Mouse (Mus musculus): ENCODE measurements around the gene Pdzd4. TPM values are rescaled to one million over a fixed set of nuclear protein-coding genes. Genes with fewer than 3 reads are reported as not detected.

The Pdzd4 gene
- polyA plus RNA-seq, 1 experiment: not detected

GRCm38 (mm10) chrX:73836691-73837090 is 11.9 kb upstream of the Pdzd4 start:
- Histone ChIP-seq H3K27ac (ENCODE audit: insufficient read depth, low read depth, low read length) (no peak overlapping the region), H3K4me1 (ENCODE audit: control insufficient read depth, insufficient read depth, low read length) (no peaks in the 10 kb centered on the region)
- TF ChIP-seq POLR2A (IDR thresholded peaks at IDR 0.05; ENCODE audit: borderline replicate concordance, low read depth, low read length): no peak
- no peak for TF ChIP-seq CTCF (IDR thresholded peaks at IDR 0.05; ENCODE audit: low read depth, low read length)

DNA sequence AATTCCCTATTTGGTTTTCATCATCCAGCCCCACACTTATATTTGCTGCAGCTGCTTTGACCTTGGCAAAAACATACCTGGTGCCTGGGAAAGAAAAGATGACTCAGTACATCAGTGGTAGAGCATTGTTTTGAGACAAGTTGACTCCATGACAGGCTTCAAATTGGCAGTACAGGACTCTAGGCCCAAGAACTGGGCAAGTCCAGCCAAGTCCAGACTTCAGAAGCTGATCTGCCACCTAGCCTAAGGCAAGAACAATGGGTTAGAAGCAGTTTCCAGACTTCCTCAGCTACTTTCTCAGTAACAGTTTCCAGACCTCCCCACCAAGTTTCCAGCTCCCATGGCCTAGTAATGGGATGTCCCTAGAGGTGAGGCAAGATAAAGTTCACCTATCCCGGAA is 11.0 kb upstream of the Pdzd4 start:
- Histone ChIP-seq H3K27ac (ENCODE audit: insufficient read depth, low read depth, low read length) (no peak overlapping the region), H3K4me3 (ENCODE audit: insufficient read depth, low read length) (no peak overlapping the region), H3K4me1 (ENCODE audit: control insufficient read depth, insufficient read depth, low read length) (no peaks in the 10 kb centered on the region)
- no peak for TF ChIP-seq POLR2A (IDR thresholded peaks at IDR 0.05; ENCODE audit: borderline replicate concordance, low read depth, low read length)
- TF ChIP-seq CTCF (IDR thresholded peaks at IDR 0.05; ENCODE audit: low read depth, low read length): no peak

More at GRCm38 (mm10) chrX:73836691-73837090, 11.9 kb upstream of the Pdzd4 start:
- H3K4me3 ChIP-seq (ENCODE audit: insufficient read depth, low read length): no peak overlapping the region

DNA sequence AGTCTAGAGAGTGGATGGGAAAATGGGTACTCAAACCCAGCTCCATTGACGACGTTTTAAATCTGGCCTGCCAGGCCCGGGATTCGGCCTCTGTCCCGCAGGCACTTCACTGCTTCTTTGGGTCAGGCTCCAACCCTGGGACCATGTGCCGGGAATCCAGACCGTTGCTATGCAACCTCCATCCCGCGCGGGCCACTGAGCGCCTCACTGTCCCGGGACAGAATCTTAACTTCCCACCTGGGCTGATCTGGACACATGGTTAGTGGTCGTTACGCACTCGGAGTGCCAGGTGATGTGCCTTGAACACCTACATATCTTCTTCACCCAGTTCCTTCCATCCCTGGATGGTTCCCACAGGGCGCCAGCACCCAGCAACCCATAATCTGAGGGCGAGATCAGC is 1.0 kb downstream of the Pdzd4 start:
- Histone ChIP-seq H3K27ac (ENCODE audit: insufficient read depth, low read depth, low read length) (no peak overlapping the region), H3K4me3 (ENCODE audit: insufficient read depth, low read length) (no peak overlapping the region), H3K4me1 (ENCODE audit: control insufficient read depth, insufficient read depth, low read length) (no peaks in the 10 kb centered on the region)
- TF ChIP-seq POLR2A (IDR thresholded peaks at IDR 0.05; ENCODE audit: borderline replicate concordance, low read depth, low read length) (no peak), CTCF (IDR thresholded peaks at IDR 0.05; ENCODE audit: low read depth, low read length) (no peak)

- Histone ChIP-seq H3K27ac (ENCODE audit: insufficient read depth, low read depth, low read length) (no peak overlapping the region), H3K4me1 (ENCODE audit: control insufficient read depth, insufficient read depth, low read length) (no peaks in the 10 kb centered on the region), H3K4me3 (ENCODE audit: insufficient read depth, low read length) (no peak overlapping the region)
- TF ChIP-seq POLR2A (IDR thresholded peaks at IDR 0.05; ENCODE audit: borderline replicate concordance, low read depth, low read length) (no peak), CTCF (IDR thresholded peaks at IDR 0.05; ENCODE audit: low read depth, low read length) (no peak)
Measured at GRCm38 (mm10) chrX:73816596-73817314, 8.0 kb downstream of the Pdzd4 start.

DNA sequence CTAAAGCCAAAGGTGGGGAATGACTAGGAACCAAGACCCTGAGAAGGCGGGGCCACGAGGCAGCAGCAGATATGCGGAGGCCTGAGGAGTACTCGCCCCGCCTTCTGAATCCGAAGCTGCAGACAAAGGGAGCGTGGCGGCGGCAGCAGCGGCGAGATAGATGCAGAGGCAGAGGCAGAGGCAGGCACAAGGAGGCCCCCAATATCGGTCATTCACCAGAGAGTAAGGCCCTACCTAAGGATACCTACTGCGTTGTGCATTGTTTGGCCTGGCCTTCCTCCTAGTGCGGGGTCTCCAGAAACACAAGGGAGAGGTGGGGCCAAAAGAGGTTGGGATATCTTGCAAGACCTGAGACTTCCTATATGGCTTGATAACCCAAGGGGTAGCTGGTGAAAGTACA is 9.7 kb downstream of the Pdzd4 start:
- Histone ChIP-seq H3K4me3 (ENCODE audit: insufficient read depth, low read length) (no peak overlapping the region), H3K27ac (ENCODE audit: insufficient read depth, low read depth, low read length) (no peak overlapping the region), H3K4me1 (ENCODE audit: control insufficient read depth, insufficient read depth, low read length) (no peaks in the 10 kb centered on the region)
- TF ChIP-seq CTCF (IDR thresholded peaks at IDR 0.05; ENCODE audit: low read depth, low read length) (no peak), POLR2A (IDR thresholded peaks at IDR 0.05; ENCODE audit: borderline replicate concordance, low read depth, low read length) (no peak)

DNA sequence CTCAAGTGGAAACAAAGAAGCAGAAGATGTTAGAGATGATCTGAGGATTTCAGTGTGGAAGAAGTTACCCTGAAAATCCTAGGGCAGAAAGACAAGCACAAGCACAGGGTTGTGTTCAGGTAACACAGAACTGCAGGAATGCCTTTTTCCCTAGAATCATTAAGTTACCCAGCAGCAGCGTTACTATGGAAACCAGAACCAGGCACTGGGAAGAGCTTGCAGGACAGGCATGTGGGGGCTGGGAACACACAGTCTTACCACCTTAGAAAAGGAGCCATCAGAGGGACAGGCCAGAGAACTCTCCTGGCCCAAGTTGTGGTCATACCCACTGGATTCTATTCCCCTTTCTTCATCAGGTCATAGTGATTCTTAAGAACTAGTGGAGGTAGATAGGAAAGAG is 19.0 kb downstream of the Pdzd4 start:
- TF ChIP-seq POLR2A (IDR thresholded peaks at IDR 0.05; ENCODE audit: borderline replicate concordance, low read depth, low read length): no peak
- TF ChIP-seq CTCF (IDR thresholded peaks at IDR 0.05; ENCODE audit: low read depth, low read length): no peak
- Histone ChIP-seq H3K27ac (ENCODE audit: insufficient read depth, low read depth, low read length) (no peak overlapping the region), H3K4me3 (ENCODE audit: insufficient read depth, low read length) (no peak overlapping the region), H3K4me1 (ENCODE audit: control insufficient read depth, insufficient read depth, low read length) (no peaks in the 10 kb centered on the region)

DNA sequence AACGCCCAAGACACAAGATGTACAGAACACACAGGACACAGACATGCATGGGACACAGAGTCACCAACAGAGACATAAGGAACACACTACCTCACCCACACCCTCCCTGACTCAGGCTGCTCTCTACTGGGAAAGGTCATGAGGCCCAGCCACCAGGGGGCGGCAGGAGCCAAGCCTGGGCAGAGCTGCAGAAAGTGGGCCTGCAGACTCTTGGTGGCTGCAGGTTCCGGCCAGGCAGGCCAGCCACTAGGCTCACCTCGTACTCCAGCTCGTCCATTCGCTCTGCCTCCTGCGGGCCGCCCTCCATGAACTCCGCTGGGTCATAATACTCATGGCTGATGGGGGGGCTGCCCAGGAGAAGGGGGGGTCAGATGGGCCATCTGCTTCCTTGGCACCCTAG is 26.3 kb downstream of the Pdzd4 start:
- Histone ChIP-seq H3K4me1 (ENCODE audit: control insufficient read depth, insufficient read depth, low read length) (no peaks in the 10 kb centered on the region), H3K27ac (ENCODE audit: insufficient read depth, low read depth, low read length) (no peak overlapping the region), H3K4me3 (ENCODE audit: insufficient read depth, low read length) (no peak overlapping the region)
- no peak for TF ChIP-seq CTCF (IDR thresholded peaks at IDR 0.05; ENCODE audit: low read depth, low read length)
- no peak for TF ChIP-seq POLR2A (IDR thresholded peaks at IDR 0.05; ENCODE audit: borderline replicate concordance, low read depth, low read length)

DNA sequence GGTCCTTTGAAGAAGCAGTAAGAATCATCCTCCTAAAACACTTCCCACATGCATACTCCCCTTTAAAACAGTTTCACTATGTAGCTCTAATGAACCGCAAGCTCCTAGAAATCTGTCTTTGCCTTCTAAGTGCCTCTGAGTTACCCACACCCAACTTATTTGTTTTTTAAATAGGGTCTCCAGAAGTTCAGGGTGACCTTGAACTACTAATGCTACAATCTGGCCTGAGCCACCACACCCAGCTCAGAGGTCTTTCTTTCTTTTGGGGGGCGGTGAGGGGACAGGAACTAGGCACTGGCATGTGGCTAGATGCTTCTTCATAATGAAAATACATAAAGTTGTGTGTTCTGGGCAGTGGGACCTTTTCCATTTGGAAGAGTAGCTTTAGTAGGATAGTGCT is 27.3 kb downstream of the Pdzd4 start:
- Histone ChIP-seq H3K4me1 (ENCODE audit: control insufficient read depth, insufficient read depth, low read length) (no peaks in the 10 kb centered on the region), H3K27ac (ENCODE audit: insufficient read depth, low read depth, low read length) (no peak overlapping the region), H3K4me3 (ENCODE audit: insufficient read depth, low read length) (no peak overlapping the region)
- no peak for TF ChIP-seq POLR2A (IDR thresholded peaks at IDR 0.05; ENCODE audit: borderline replicate concordance, low read depth, low read length)

DNA sequence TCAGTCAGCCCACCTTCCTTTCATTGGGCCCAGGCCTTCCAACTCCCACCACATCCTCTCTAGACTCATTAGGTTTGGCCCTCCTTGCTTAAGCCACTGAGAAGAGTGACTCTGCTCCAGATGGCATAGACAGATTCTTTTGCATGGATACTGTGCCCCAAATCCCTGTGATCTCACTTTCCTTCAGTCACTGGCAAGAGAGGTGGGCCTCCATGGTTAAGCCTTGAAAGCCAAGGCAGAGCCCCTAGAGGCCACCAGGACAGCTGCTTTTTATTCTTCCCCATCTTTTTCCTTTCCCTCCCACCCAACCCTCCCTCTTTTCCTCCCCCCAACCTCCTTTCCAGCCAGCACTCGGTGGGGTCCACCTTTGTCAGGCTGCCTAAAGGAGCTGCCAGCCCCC is 31.3 kb downstream of the Pdzd4 start:
- H3K4me3 ChIP-seq (ENCODE audit: insufficient read depth, low read length): no peak overlapping the region
- no peak for TF ChIP-seq CTCF (IDR thresholded peaks at IDR 0.05; ENCODE audit: low read depth, low read length)
- no peak for TF ChIP-seq POLR2A (IDR thresholded peaks at IDR 0.05; ENCODE audit: borderline replicate concordance, low read depth, low read length)
- H3K27ac ChIP-seq (ENCODE audit: insufficient read depth, low read depth, low read length): no peak overlapping the region
- H3K4me1 ChIP-seq (ENCODE audit: control insufficient read depth, insufficient read depth, low read length): peaks cover 1% of the 10 kb centered on the region

GRCm38 (mm10) chrX:73793039-73793438 is 31.7 kb downstream of the Pdzd4 start:
- no peak overlapping the region for H3K27ac ChIP-seq (ENCODE audit: insufficient read depth, low read depth, low read length)
- no peak overlapping the region for H3K4me3 ChIP-seq (ENCODE audit: insufficient read depth, low read length)
- TF ChIP-seq CTCF (IDR thresholded peaks at IDR 0.05; ENCODE audit: low read depth, low read length): no peak
- no peak for TF ChIP-seq POLR2A (IDR thresholded peaks at IDR 0.05; ENCODE audit: borderline replicate concordance, low read depth, low read length)
- peaks cover 5% of the 10 kb centered on the region for H3K4me1 ChIP-seq (ENCODE audit: control insufficient read depth, insufficient read depth, low read length)
